Mouse (Mus musculus): Measurements from ENCODE around the gene Trpc4ap.

DNA sequence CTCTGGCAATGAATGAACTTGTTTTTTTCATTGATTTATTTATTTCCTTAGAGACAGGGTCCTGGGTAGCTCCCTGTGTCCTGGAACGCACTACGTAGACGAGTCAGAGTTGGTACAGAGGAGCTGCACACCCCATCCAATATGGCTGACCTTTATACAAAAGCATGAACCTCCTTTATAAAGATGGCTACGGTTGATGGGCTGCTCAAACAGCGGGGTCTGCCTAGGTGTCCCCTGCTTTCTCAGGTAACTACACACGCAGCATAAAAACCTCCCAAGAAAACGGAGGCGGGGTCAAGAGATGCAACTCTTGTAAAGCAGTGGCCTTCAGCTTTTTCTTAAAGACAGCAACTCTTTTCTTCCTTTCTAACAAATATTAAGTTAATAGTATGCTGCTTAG is 24.3 kb downstream of the Trpc4ap start:
- TF ChIP-seq CTCF (IDR thresholded peaks at IDR 0.05; ENCODE audit: low read depth, low read length) (no peak), TAL1 (conservative IDR thresholded peaks at IDR 0.05; ENCODE audit: low read depth, low read length) (no peak)

All from G1E (cell line).